Mouse (Mus musculus) G1E (cell line): ENCODE measurements around the gene Ube2v1.

Experiments used
- CTCF ChIP-seq: IDR thresholded peaks from 2 replicates; pipeline ENCODE4 v1.5.1; 2012; ENCODE audit warnings: low read depth, low read length, inconsistent platforms, mixed read lengths
- GATA1 ChIP-seq: IDR thresholded peaks from 2 replicates; pipeline ENCODE4 v1.6.1; 2012; ENCODE audit warnings: borderline replicate concordance, low read length, inconsistent platforms, mixed read lengths
- POLR2AphosphoS5 ChIP-seq: IDR thresholded peaks from 2 replicates; pipeline ENCODE4 v1.6.1; 2012; ENCODE audit warnings: low read depth, low read length, inconsistent platforms; ENCODE audit not compliant: insufficient replicate concordance
- TAL1 ChIP-seq: conservative IDR thresholded peaks from 2 replicates; pipeline ENCODE4 v1.6.1; 2012; ENCODE audit warnings: low read depth, low read length, inconsistent platforms, mixed read lengths

DNA sequence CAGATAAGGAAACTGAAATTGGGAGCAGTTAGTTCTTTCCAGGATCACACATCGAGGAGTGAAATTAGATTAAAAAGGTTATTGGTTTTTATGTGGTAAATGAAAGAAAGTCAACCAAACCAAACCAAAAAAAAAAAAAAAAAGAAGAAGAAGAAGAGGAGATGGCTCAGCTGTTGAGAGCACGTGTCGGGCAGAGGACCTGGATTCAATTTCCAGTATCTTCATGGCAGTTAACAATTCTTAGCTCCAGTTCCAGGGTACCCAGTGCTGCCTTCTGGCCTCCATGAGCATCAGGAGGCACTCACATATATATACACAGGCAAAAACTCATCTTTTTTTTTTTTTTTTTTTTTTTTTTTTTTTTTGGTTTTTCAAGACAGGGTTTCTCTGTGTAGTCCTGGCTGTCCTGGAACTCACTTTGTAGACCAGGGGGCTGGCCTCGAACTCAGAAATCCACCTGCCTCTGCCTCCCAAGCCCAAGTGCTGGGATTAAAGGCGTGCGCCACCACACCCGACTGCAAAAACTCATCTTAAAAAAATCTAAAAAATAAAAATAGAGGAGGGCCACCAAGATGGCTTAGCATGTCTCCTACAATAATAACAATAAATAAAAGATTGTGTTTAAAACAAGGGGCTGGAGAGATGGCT lies 3.1 kb upstream of the Ube2v1 start:
- TF ChIP-seq CTCF (no peak), GATA1 (no peak), POLR2AphosphoS5 (no peak), TAL1 (no peak)
